Mouse (Mus musculus): ENCODE measurements around the gene Alyref. TPM values are rescaled to one million over a fixed set of nuclear protein-coding genes. Genes with fewer than 3 reads are reported as not detected.

The Alyref gene
- polyA plus RNA-seq, 1 experiment from 2014 or later, result 358 TPM

- no peak overlapping the region for H3K4me2 ChIP-seq (replicated peaks)
- no peaks in the 10 kb centered on the region for H3K27me3 ChIP-seq
- no peak overlapping the region for H3K27ac ChIP-seq
- H3K4me1 ChIP-seq (replicated peaks), result peaks cover 47% of the 10 kb centered on the region
- ATAC-seq, result no peak
- no peak overlapping the region for H3K4me3 ChIP-seq (replicated peaks)
- no peaks in the 10 kb centered on the region for H3K9me3 ChIP-seq
- H3K9ac ChIP-seq (replicated peaks), result no peak overlapping the region
- peaks cover 38% of the 10 kb centered on the region for H3K36me3 ChIP-seq
Observed at GRCm38 (mm10) chr11:120575940-120576339, 22.2 kb downstream of the Alyref start.

- Histone ChIP-seq H3K9me3 (no peaks in the 10 kb centered on the region), H3K4me3 (replicated peaks) (no peak overlapping the region), H3K27ac (no peak overlapping the region), H3K4me2 (replicated peaks) (no peak overlapping the region), H3K27me3 (no peaks in the 10 kb centered on the region), H3K36me3 (peaks cover 46% of the 10 kb centered on the region), H3K4me1 (replicated peaks) (peaks cover 44% of the 10 kb centered on the region), H3K9ac (replicated peaks) (0 out of 2 replicates have a peak overlapping the region, but pooled peaks have one; percentile 74)
- WGBS, result 89% methylated on average over 2 of the region's 2 CpGs
- ATAC-seq, result no peak
Observed at GRCm38 (mm10) chr11:120575046-120575445, 23.1 kb downstream of the Alyref start.

GRCm38 (mm10) chr11:120574278-120574600 lies 23.9 kb downstream of the Alyref start:
- Histone ChIP-seq H3K9ac (replicated peaks) (peak overlapping the region; percentile 74), H3K27ac (no peak overlapping the region), H3K36me3 (peaks cover 43% of the 10 kb centered on the region), H3K27me3 (no peaks in the 10 kb centered on the region), H3K9me3 (no peaks in the 10 kb centered on the region), H3K4me3 (replicated peaks) (peak overlapping the region; percentile 90), H3K4me2 (replicated peaks) (peak overlapping the region; percentile 85), H3K4me1 (replicated peaks) (peaks cover 36% of the 10 kb centered on the region)
- 47% methylated on average over 5 of the region's 5 CpGs for WGBS
- no peak for ATAC-seq

- H3K9ac ChIP-seq (replicated peaks), result peak overlapping the region; percentile 74
- peak overlapping the region; percentile 90 for H3K4me3 ChIP-seq (replicated peaks)
- no peaks in the 10 kb centered on the region for H3K27me3 ChIP-seq
- WGBS, result under 1% methylated on average over 23 of the region's 23 CpGs
- peaks cover 31% of the 10 kb centered on the region for H3K4me1 ChIP-seq (replicated peaks)
- H3K4me2 ChIP-seq (replicated peaks), result peak overlapping the region; percentile 85
- H3K27ac ChIP-seq, result peak overlapping the region; percentile 88
- peaks cover 42% of the 10 kb centered on the region for H3K36me3 ChIP-seq
- ATAC-seq, result no peak; the same call in 1 of the 2 replicates
- no peaks in the 10 kb centered on the region for H3K9me3 ChIP-seq
Observed at GRCm38 (mm10) chr11:120573585-120574277, 24.4 kb downstream of the Alyref start.

GRCm38 (mm10) chr11:120572752-120573584 lies 25.2 kb downstream of the Alyref start, which contains the start of gene P4hb:
TSS of gene P4hb (minus strand) at chr11:120573253.
- H3K4me2 ChIP-seq (replicated peaks), result peak within 1 kb of the TSS; percentile 91
- H3K27ac ChIP-seq, result peak within 1 kb of the TSS; percentile 88
- H3K36me3 ChIP-seq, result peaks cover 42% of the 10 kb centered on the region
- H3K27me3 ChIP-seq, result no peaks in the 10 kb centered on the region
- under 1% methylated on average over 93 of the region's 94 CpGs for WGBS
- H3K4me3 ChIP-seq (replicated peaks), result peak within 1 kb of the TSS; percentile 90
- H3K9me3 ChIP-seq, result no peaks in the 10 kb centered on the region
- peak within 1 kb of the TSS; percentile 83 for H3K9ac ChIP-seq (replicated peaks)
- peaks cover 28% of the 10 kb centered on the region for H3K4me1 ChIP-seq (replicated peaks)
- peak; percentile 98 for ATAC-seq

- Histone ChIP-seq H3K4me3 (replicated peaks) (peak overlapping the region; percentile 90), H3K9ac (replicated peaks) (peak overlapping the region; percentile 83), H3K4me2 (replicated peaks) (peak overlapping the region; percentile 91), H3K27me3 (no peaks in the 10 kb centered on the region), H3K36me3 (peaks cover 42% of the 10 kb centered on the region), H3K9me3 (no peaks in the 10 kb centered on the region), H3K4me1 (replicated peaks) (peaks cover 28% of the 10 kb centered on the region), H3K27ac (peak overlapping the region; percentile 88)
- ATAC-seq, result peak; percentile 53
- under 1% methylated on average over 22 of the region's 24 CpGs for WGBS
Observed at GRCm38 (mm10) chr11:120572417-120572751, 25.8 kb downstream of the Alyref start.

- Histone ChIP-seq H3K4me2 (replicated peaks) (peak overlapping the region; percentile 91), H3K27ac (peak overlapping the region; percentile 88; the same call in 1 of the 2 replicates), H3K4me3 (replicated peaks) (peak overlapping the region; percentile 90), H3K27me3 (no peaks in the 10 kb centered on the region), H3K4me1 (replicated peaks) (peaks cover 28% of the 10 kb centered on the region), H3K9me3 (no peaks in the 10 kb centered on the region), H3K9ac (replicated peaks) (peak overlapping the region; percentile 83), H3K36me3 (peaks cover 43% of the 10 kb centered on the region)
- 17% methylated on average over 11 of the region's 11 CpGs for WGBS
- ATAC-seq, result no peak
Observed at GRCm38 (mm10) chr11:120571754-120572416, 26.3 kb downstream of the Alyref start.

GRCm38 (mm10) chr11:120571122-120571521 lies 27.0 kb downstream of the Alyref start:
- Histone ChIP-seq H3K27me3 (no peaks in the 10 kb centered on the region), H3K36me3 (peaks cover 50% of the 10 kb centered on the region), H3K9ac (replicated peaks) (peak overlapping the region; percentile 83), H3K4me1 (replicated peaks) (peaks cover 28% of the 10 kb centered on the region), H3K27ac (no peak overlapping the region), H3K4me2 (replicated peaks) (peak overlapping the region; percentile 91), H3K9me3 (no peaks in the 10 kb centered on the region), H3K4me3 (replicated peaks) (peak overlapping the region; percentile 90)
- ATAC-seq, result no peak
- 89% methylated on average over 3 of the region's 3 CpGs for WGBS

- Histone ChIP-seq H3K27me3 (no peaks in the 10 kb centered on the region), H3K4me1 (replicated peaks) (peaks cover 14% of the 10 kb centered on the region), H3K27ac (no peak overlapping the region), H3K9ac (replicated peaks) (no peak overlapping the region), H3K4me2 (replicated peaks) (no peak overlapping the region), H3K36me3 (peaks cover 78% of the 10 kb centered on the region), H3K4me3 (replicated peaks) (no peak overlapping the region), H3K9me3 (no peaks in the 10 kb centered on the region)
- WGBS, result 95% methylated on average over 6 of the region's 6 CpGs
- ATAC-seq, result no peak
Observed at GRCm38 (mm10) chr11:120568324-120568723, 29.8 kb downstream of the Alyref start.

GRCm38 (mm10) chr11:120565114-120565513 lies 33.1 kb downstream of the Alyref start:
- Histone ChIP-seq H3K4me2 (replicated peaks) (no peak overlapping the region), H3K9ac (replicated peaks) (no peak overlapping the region), H3K9me3 (no peaks in the 10 kb centered on the region), H3K27me3 (no peaks in the 10 kb centered on the region), H3K4me3 (replicated peaks) (no peak overlapping the region), H3K27ac (no peak overlapping the region), H3K4me1 (replicated peaks) (no peaks in the 10 kb centered on the region), H3K36me3 (peaks cover 95% of the 10 kb centered on the region)
- ATAC-seq, result no peak
- WGBS, result 90% methylated on average over 9 of the region's 9 CpGs

GRCm38 (mm10) chr11:120562949-120563348 lies 35.2 kb downstream of the Alyref start:
- ATAC-seq, result no peak
- Histone ChIP-seq H3K4me1 (replicated peaks) (no peaks in the 10 kb centered on the region), H3K36me3 (peaks cover 92% of the 10 kb centered on the region), H3K27ac (no peak overlapping the region), H3K4me3 (replicated peaks) (no peak overlapping the region), H3K27me3 (no peaks in the 10 kb centered on the region), H3K9ac (replicated peaks) (no peak overlapping the region), H3K9me3 (no peaks in the 10 kb centered on the region), H3K4me2 (replicated peaks) (no peak overlapping the region)
- WGBS, result 97% methylated on average over 13 of the region's 13 CpGs
